Mouse (Mus musculus): ENCODE measurements at regions not wholly inside any gene's neighbourhood (a gene's known extent, or its start where the extent isn't known, plus 50 kb on each side); places are given as distances from the start of the nearest gene placed in this dataset.

DNA sequence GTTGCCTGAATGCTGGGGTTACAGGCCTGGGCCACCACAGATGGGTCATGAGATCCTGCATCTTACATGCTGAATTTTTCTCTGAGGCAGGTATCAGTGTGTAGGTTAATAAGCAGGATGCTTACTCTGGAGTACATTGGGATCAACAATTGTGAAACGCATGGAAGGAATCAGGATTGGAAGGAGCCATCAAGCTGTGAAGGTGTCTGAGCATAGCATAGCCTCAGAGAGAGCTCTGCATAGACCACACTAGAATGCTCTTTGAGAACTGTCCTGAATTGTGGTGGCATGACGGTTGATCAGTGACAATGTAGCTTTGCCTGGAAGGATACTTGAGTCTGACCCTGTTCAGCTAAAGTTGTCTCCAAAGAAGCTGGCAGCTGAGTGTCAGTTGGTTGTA, 1245.7 kb upstream of the A1bg start:
- TF ChIP-seq E2F4 (IDR thresholded peaks at IDR 0.05; ENCODE audit: insufficient read depth) (no peak), POLR2A (IDR thresholded peaks at IDR 0.05; ENCODE audit: insufficient read length, low read depth) (no peak), USF1 (IDR thresholded peaks at IDR 0.05; ENCODE audit: low read depth) (no peak), REST (IDR thresholded peaks at IDR 0.05; ENCODE audit: insufficient read depth, insufficient read length) (no peak), SRF (IDR thresholded peaks at IDR 0.05; ENCODE audit: control insufficient read depth, insufficient read length, low read depth) (no peak), TCF12 (IDR thresholded peaks at IDR 0.05; ENCODE audit: insufficient read depth, poor library complexity, severe bottlenecking) (no peak), MYOD1 (IDR thresholded peaks at IDR 0.05; ENCODE audit: control insufficient read depth in 1 of 3, insufficient read length in 2 of 3, low read depth in 2 of 3) (no peak), POLR2AphosphoS2 (IDR thresholded peaks at IDR 0.05; ENCODE audit: insufficient read length, low read depth) (no peak), MAX (IDR thresholded peaks at IDR 0.05; ENCODE audit: low read depth) (no peak), CEBPB (IDR thresholded peaks at IDR 0.05; ENCODE audit: insufficient read depth, poor library complexity, severe bottlenecking) (no peak), MYOG (IDR thresholded peaks at IDR 0.05; ENCODE audit: control insufficient read depth in 1 of 3, insufficient read depth in 1 of 3, insufficient read length in 2 of 3, low read depth in 2 of 3) (no peak)
